Mouse (Mus musculus) thymus, adult 18-20 months (tissue): ENCODE measurements around the gene Kntc1.

ENCODE experiments used
- DNase-seq, 2 experiments: peaks; one replicate each; pipeline ENCODE4 v3.0.0; 2022; ENCODE audit warnings: mixed read lengths in 2 of 2

The Kntc1 gene

GRCm38 (mm10) chr5:123809156-123809555, 59.6 kb downstream of the Kntc1 start:
- no peak for DNase-seq

- DNase-seq, result no peak
These were observed 67.4 kb downstream of the Kntc1 start for GRCm38 (mm10) chr5:123816891-123817290.

- DNase-seq, result no peak
These were observed 69.5 kb downstream of the Kntc1 start for GRCm38 (mm10) chr5:123818941-123819577.

- DNase-seq, result no peak
These were observed 71.2 kb downstream of the Kntc1 start for GRCm38 (mm10) chr5:123820501-123821263.

GRCm38 (mm10) chr5:123821264-123821571, 71.7 kb downstream of the Kntc1 start:
- no peak for DNase-seq

GRCm38 (mm10) chr5:123822706-123823105, 73.2 kb downstream of the Kntc1 start:
- DNase-seq, result no peak

- no peak for DNase-seq
These were observed 78.2 kb downstream of the Kntc1 start for GRCm38 (mm10) chr5:123827659-123828091.

GRCm38 (mm10) chr5:123832309-123832708, 82.8 kb downstream of the Kntc1 start:
- no peak for DNase-seq

- DNase-seq, result no peak
These were observed 85.3 kb downstream of the Kntc1 start for GRCm38 (mm10) chr5:123834836-123835235.

GRCm38 (mm10) chr5:123837371-123837770, 87.9 kb downstream of the Kntc1 start:
- no peak for DNase-seq

- DNase-seq, result no peak
These were observed 92.9 kb downstream of the Kntc1 start for GRCm38 (mm10) chr5:123842221-123842934.

GRCm38 (mm10) chr5:123842935-123843282, 93.4 kb downstream of the Kntc1 start:
- no peak for DNase-seq

GRCm38 (mm10) chr5:123843816-123844215, 94.3 kb downstream of the Kntc1 start:
- no peak for DNase-seq

GRCm38 (mm10) chr5:123844316-123844715, 94.8 kb downstream of the Kntc1 start:
- DNase-seq, result no peak

GRCm38 (mm10) chr5:123851398-123851797, 101.9 kb downstream of the Kntc1 start:
- no peak for DNase-seq

- no peak for DNase-seq
These were observed 104.5 kb downstream of the Kntc1 start for GRCm38 (mm10) chr5:123853877-123854504.

- no peak for DNase-seq
These were observed 105.0 kb downstream of the Kntc1 start for GRCm38 (mm10) chr5:123854511-123854910.

- no peak for DNase-seq
These were observed 109.3 kb downstream of the Kntc1 start for GRCm38 (mm10) chr5:123858798-123859197.

- no peak for DNase-seq
These were observed 113.1 kb downstream of the Kntc1 start for GRCm38 (mm10) chr5:123862374-123863350.

- DNase-seq, result no peak
These were observed 114.4 kb downstream of the Kntc1 start for GRCm38 (mm10) chr5:123863934-123864333.

GRCm38 (mm10) chr5:123865365-123865764, 115.8 kb downstream of the Kntc1 start, which contains the start of gene Hcar2:
Hcar2 (minus strand) TSS chr5:123865499.
- no peak for DNase-seq

GRCm38 (mm10) chr5:123866457-123866856, 116.9 kb downstream of the Kntc1 start:
- DNase-seq, result no peak
